Mouse (Mus musculus) heart, embryonic 11.5 days (tissue): ENCODE measurements around the gene Ank. TPM values are rescaled to one million over a fixed set of nuclear protein-coding genes. Genes with fewer than 3 reads are reported as not detected.

Experiments
- ATAC-seq: fragments of 200-750 bp; cut with Nextera tagmentation; replicated peaks from 2 replicates; pipeline ENCODE4 v1.8.0; 2017; ENCODE audit warnings: moderate library complexity; ENCODE audit not compliant: insufficient number of reproducible peaks, low FRiP score, low TSS enrichment
- H3K27ac ChIP-seq: fragments of 300-500 bp; sonication (generic); 2 replicates; pipeline ENCODE4 v1.5.1; 2014; ENCODE audit warnings: mild to moderate bottlenecking, low read depth, low read length
- H3K27me3 ChIP-seq: fragments of 300-500 bp; sonication (generic); 2 replicates; pipeline ENCODE4 v1.6.1; 2014; ENCODE audit warnings: mild to moderate bottlenecking, low read length, mixed read lengths; ENCODE audit not compliant: control insufficient read depth, insufficient read depth
- H3K36me3 ChIP-seq: fragments of 300-500 bp; sonication (generic); 2 replicates; pipeline ENCODE4 v1.6.1; 2014; ENCODE audit warnings: mild to moderate bottlenecking, low read length, moderate library complexity, mixed read lengths; ENCODE audit not compliant: control insufficient read depth, insufficient read depth
- H3K4me1 ChIP-seq: fragments of 300-500 bp; sonication (generic); 2 replicates; pipeline ENCODE4 v1.6.1; 2014; ENCODE audit warnings: low read length; ENCODE audit not compliant: control insufficient read depth, insufficient read depth
- H3K4me2 ChIP-seq: fragments of 300-500 bp; sonication (generic); 2 replicates; pipeline ENCODE4 v1.6.1; 2014; ENCODE audit warnings: mild to moderate bottlenecking, moderate library complexity
- H3K4me3 ChIP-seq: fragments of 300-500 bp; sonication (generic); 2 replicates; pipeline ENCODE4 v1.5.1; 2014; ENCODE audit warnings: low read depth, low read length
- H3K9ac ChIP-seq: fragments of 300-500 bp; sonication (generic); 2 replicates; pipeline ENCODE4 v1.6.1; 2014; ENCODE audit warnings: mild to moderate bottlenecking, low read depth, low read length, moderate library complexity
- H3K9me3 ChIP-seq: fragments of 300-500 bp; sonication (generic); replicated peaks from 2 replicates; pipeline ENCODE4 v1.6.1; 2016; ENCODE audit warnings: low read length; ENCODE audit not compliant: control insufficient read depth
- WGBS: fragments of 180-500 bp; shearing (Covaris S2); extraction: QIAGEN DNeasy Blood & Tissue Kit; methylation state at CpG from one replicate; pipeline ENCODE4 v1.1.7; 2014; ENCODE audit not compliant: insufficient replicate concordance; 5-methylcytosine and 5-hydroxymethylcytosine counted together
- polyA plus RNA-seq: library from polyadenylated mRNA; unstranded; fragments of >200 nt; fragmentation: Nextera tagmentation; extraction: Ambion mirVana; gene quantifications from 2 replicates; pipeline ENCODE4 v1.2.1, GENCODE M21; 2014

The Ank gene
- polyA plus RNA-seq, 1 experiment from 2014 or later = 13.5 TPM

- H3K36me3 ChIP-seq = no peaks in the 10 kb centered on the region
- 87% methylated on average over 3 of the region's 3 CpGs for WGBS
These were observed 116.0 kb downstream of the Ank start for GRCm38 (mm10) chr15:27582428-27582827.

GRCm38 (mm10) chr15:27583042-27583441 lies 116.6 kb downstream of the Ank start:
- no peaks in the 10 kb centered on the region for H3K4me1 ChIP-seq
- no peaks in the 10 kb centered on the region for H3K9me3 ChIP-seq
- no peak overlapping the region for H3K4me3 ChIP-seq
- H3K36me3 ChIP-seq = no peaks in the 10 kb centered on the region
- WGBS = 67% methylated on average over 4 of the region's 4 CpGs
- no peak for ATAC-seq
- no peak overlapping the region for H3K4me2 ChIP-seq
- H3K9ac ChIP-seq = no peak overlapping the region
- no peak overlapping the region for H3K27ac ChIP-seq
- H3K27me3 ChIP-seq = no peaks in the 10 kb centered on the region

More at GRCm38 (mm10) chr15:27582428-27582827, 116.0 kb downstream of the Ank start:
- no peak overlapping the region for H3K27ac ChIP-seq
- H3K27me3 ChIP-seq = no peaks in the 10 kb centered on the region
- no peak overlapping the region for H3K4me2 ChIP-seq
- H3K9me3 ChIP-seq = no peaks in the 10 kb centered on the region
- no peak overlapping the region for H3K4me3 ChIP-seq
- no peak for ATAC-seq
- no peak overlapping the region for H3K9ac ChIP-seq
- no peaks in the 10 kb centered on the region for H3K4me1 ChIP-seq

- WGBS = 92% methylated on average over 6 of the region's 6 CpGs
- no peak for ATAC-seq
These were observed 117.1 kb downstream of the Ank start for GRCm38 (mm10) chr15:27583620-27584019.

GRCm38 (mm10) chr15:27585466-27586092 lies 119.1 kb downstream of the Ank start:
- WGBS = 79% methylated on average over 4 of the region's 4 CpGs
- Histone ChIP-seq H3K9ac (no peak overlapping the region), H3K27ac (no peak overlapping the region), H3K27me3 (no peaks in the 10 kb centered on the region), H3K4me2 (no peak overlapping the region), H3K4me1 (peaks cover 5% of the 10 kb centered on the region; the same call in 1 of the 2 replicates), H3K36me3 (no peaks in the 10 kb centered on the region), H3K4me3 (no peak overlapping the region), H3K9me3 (no peaks in the 10 kb centered on the region)
- ATAC-seq = no peak

More at GRCm38 (mm10) chr15:27583620-27584019, 117.1 kb downstream of the Ank start:
- no peaks in the 10 kb centered on the region for H3K27me3 ChIP-seq
- H3K9ac ChIP-seq = no peak overlapping the region
- no peak overlapping the region for H3K27ac ChIP-seq
- H3K36me3 ChIP-seq = no peaks in the 10 kb centered on the region
- no peak overlapping the region for H3K4me2 ChIP-seq
- no peak overlapping the region for H3K4me3 ChIP-seq
- no peaks in the 10 kb centered on the region for H3K4me1 ChIP-seq
- no peaks in the 10 kb centered on the region for H3K9me3 ChIP-seq

GRCm38 (mm10) chr15:27586093-27586480 lies 119.6 kb downstream of the Ank start:
- H3K9me3 ChIP-seq = no peaks in the 10 kb centered on the region
- H3K27ac ChIP-seq = no peak overlapping the region
- no peaks in the 10 kb centered on the region for H3K36me3 ChIP-seq
- peaks cover 5% of the 10 kb centered on the region; the same call in 1 of the 2 replicates for H3K4me1 ChIP-seq
- no peaks in the 10 kb centered on the region for H3K27me3 ChIP-seq
- no peak overlapping the region for H3K9ac ChIP-seq
- H3K4me3 ChIP-seq = no peak overlapping the region
- H3K4me2 ChIP-seq = no peak overlapping the region
- 92% methylated on average over 5 of the region's 5 CpGs for WGBS
- no peak for ATAC-seq

GRCm38 (mm10) chr15:27588087-27588826 lies 121.8 kb downstream of the Ank start:
- H3K27ac ChIP-seq = no peak overlapping the region
- H3K4me3 ChIP-seq = no peak overlapping the region
- no peaks in the 10 kb centered on the region for H3K27me3 ChIP-seq
- WGBS = 80% methylated on average over 14 of the region's 14 CpGs
- peaks cover 5% of the 10 kb centered on the region; the same call in 1 of the 2 replicates for H3K4me1 ChIP-seq
- H3K9me3 ChIP-seq = no peaks in the 10 kb centered on the region
- ATAC-seq = no peak
- no peak overlapping the region for H3K9ac ChIP-seq
- H3K4me2 ChIP-seq = no peak overlapping the region
- H3K36me3 ChIP-seq = peaks cover 3% of the 10 kb centered on the region; the same call in 1 of the 2 replicates

- Histone ChIP-seq H3K27ac (no peak overlapping the region), H3K4me1 (peaks cover 5% of the 10 kb centered on the region; the same call in 1 of the 2 replicates), H3K4me2 (no peak overlapping the region), H3K4me3 (no peak overlapping the region), H3K9me3 (no peaks in the 10 kb centered on the region), H3K36me3 (peaks cover 6% of the 10 kb centered on the region; the same call in 1 of the 2 replicates), H3K9ac (no peak overlapping the region), H3K27me3 (no peaks in the 10 kb centered on the region)
- WGBS = 95% methylated on average over 9 of the region's 9 CpGs
- no peak for ATAC-seq
These were observed 124.3 kb downstream of the Ank start for GRCm38 (mm10) chr15:27590812-27591211.

GRCm38 (mm10) chr15:27592620-27593320 lies 126.3 kb downstream of the Ank start:
- ATAC-seq = no peak
- Histone ChIP-seq H3K9me3 (no peaks in the 10 kb centered on the region), H3K27ac (no peak overlapping the region), H3K4me1 (peaks cover 16% of the 10 kb centered on the region; the same call in 1 of the 2 replicates), H3K4me3 (no peak overlapping the region), H3K9ac (no peak overlapping the region), H3K27me3 (no peaks in the 10 kb centered on the region), H3K36me3 (peaks cover 6% of the 10 kb centered on the region; the same call in 1 of the 2 replicates), H3K4me2 (no peak overlapping the region)
- WGBS = 88% methylated on average over 19 of the region's 19 CpGs
